Mouse (Mus musculus): Measurements from ENCODE around the gene Uckl1. TPM values are rescaled to one million over a fixed set of nuclear protein-coding genes. Genes with fewer than 3 reads are reported as not detected.

The Uckl1 gene
- polyA plus RNA-seq, 1 experiment from 2014 or later: 70.9 TPM

GRCm38 (mm10) chr2:181592231-181593041 is 7.7 kb upstream of the Uckl1 start, which contains the start of gene Zfp512b:
Zfp512b (minus strand) TSS chr2:181592803.
- WGBS: under 1% methylated on average over 80 of the region's 97 CpGs
- Histone ChIP-seq H3K9me3 (replicated peaks; ENCODE audit: control insufficient read depth, low read length) (no peaks in the 10 kb centered on the region), H3K9ac (ENCODE audit: low read length) (peak within 1 kb of the TSS; percentile 98), H3K4me3 (replicated peaks; ENCODE audit: low read length) (peak within 1 kb of the TSS; percentile 97), H3K27ac (ENCODE audit: low read length) (peak within 1 kb of the TSS; percentile 89), H3K36me3 (ENCODE audit: control insufficient read depth, insufficient read depth, low read length) (peaks cover 6% of the 10 kb centered on the region; the same call in 1 of the 2 replicates), H3K4me2 (ENCODE audit: low read depth, low read length) (peak within 1 kb of the TSS; percentile 69), H3K27me3 (ENCODE audit: control insufficient read depth, insufficient read depth, low read length) (no peaks in the 10 kb centered on the region), H3K4me1 (ENCODE audit: control insufficient read depth, insufficient read depth, low read length) (peaks cover 19% of the 10 kb centered on the region)
- ATAC-seq (ENCODE audit: insufficient read depth, low FRiP score): peak; percentile 85

GRCm38 (mm10) chr2:181591528-181592085 is 6.9 kb upstream of the Uckl1 start, which contains the start of gene Prpf6:
Prpf6 (plus strand) TSS chr2:181591868.
- ATAC-seq (ENCODE audit: insufficient read depth, low FRiP score): peak; percentile 12; the same call in 1 of the 2 replicates

GRCm38 (mm10) chr2:181590471-181590870 is 5.8 kb upstream of the Uckl1 start:
- Histone ChIP-seq H3K4me3 (replicated peaks; ENCODE audit: low read length) (no peak overlapping the region), H3K27me3 (ENCODE audit: control insufficient read depth, insufficient read depth, low read length) (no peaks in the 10 kb centered on the region), H3K4me1 (ENCODE audit: control insufficient read depth, insufficient read depth, low read length) (peaks cover 14% of the 10 kb centered on the region), H3K9me3 (replicated peaks; ENCODE audit: control insufficient read depth, low read length) (no peaks in the 10 kb centered on the region), H3K4me2 (ENCODE audit: low read depth, low read length) (no peak overlapping the region), H3K36me3 (ENCODE audit: control insufficient read depth, insufficient read depth, low read length) (peaks cover 16% of the 10 kb centered on the region; the same call in 1 of the 2 replicates), H3K27ac (ENCODE audit: low read length) (no peak overlapping the region), H3K9ac (ENCODE audit: low read length) (no peak overlapping the region)
- no peak for ATAC-seq (ENCODE audit: insufficient read depth, low FRiP score)
- WGBS: 91% methylated on average over 5 of the region's 5 CpGs

More at GRCm38 (mm10) chr2:181591528-181592085, 6.9 kb upstream of the Uckl1 start, which contains the start of gene Prpf6:
- Histone ChIP-seq H3K4me3 (replicated peaks; ENCODE audit: low read length) (peak within 1 kb of the TSS; percentile 97), H3K9ac (ENCODE audit: low read length) (peak within 1 kb of the TSS; percentile 98), H3K4me1 (ENCODE audit: control insufficient read depth, insufficient read depth, low read length) (peaks cover 14% of the 10 kb centered on the region), H3K36me3 (ENCODE audit: control insufficient read depth, insufficient read depth, low read length) (peaks cover 7% of the 10 kb centered on the region; the same call in 1 of the 2 replicates), H3K27me3 (ENCODE audit: control insufficient read depth, insufficient read depth, low read length) (no peaks in the 10 kb centered on the region), H3K4me2 (ENCODE audit: low read depth, low read length) (peak within 1 kb of the TSS; percentile 69), H3K9me3 (replicated peaks; ENCODE audit: control insufficient read depth, low read length) (no peaks in the 10 kb centered on the region), H3K27ac (ENCODE audit: low read length) (peak within 1 kb of the TSS; percentile 89)
- WGBS: 8% methylated on average over 5 of the region's 5 CpGs

GRCm38 (mm10) chr2:181589732-181590105 is 5.0 kb upstream of the Uckl1 start:
- peaks cover 14% of the 10 kb centered on the region for H3K4me1 ChIP-seq (ENCODE audit: control insufficient read depth, insufficient read depth, low read length)
- no peak overlapping the region for H3K4me3 ChIP-seq (replicated peaks; ENCODE audit: low read length)
- no peaks in the 10 kb centered on the region for H3K9me3 ChIP-seq (replicated peaks; ENCODE audit: control insufficient read depth, low read length)
- H3K4me2 ChIP-seq (ENCODE audit: low read depth, low read length): no peak overlapping the region
- H3K9ac ChIP-seq (ENCODE audit: low read length): no peak overlapping the region
- no peak overlapping the region for H3K27ac ChIP-seq (ENCODE audit: low read length)
- H3K36me3 ChIP-seq (ENCODE audit: control insufficient read depth, insufficient read depth, low read length): peaks cover 20% of the 10 kb centered on the region
- WGBS: 89% methylated on average over 9 of the region's 9 CpGs
- ATAC-seq (ENCODE audit: insufficient read depth, low FRiP score): no peak
- H3K27me3 ChIP-seq (ENCODE audit: control insufficient read depth, insufficient read depth, low read length): no peaks in the 10 kb centered on the region

- whole genome bisulfite sequencing: 92% methylated on average over 10 of the region's 10 CpGs
- H3K4me3 ChIP-seq (replicated peaks; ENCODE audit: low read length): no peak overlapping the region
- H3K27me3 ChIP-seq (ENCODE audit: control insufficient read depth, insufficient read depth, low read length): no peaks in the 10 kb centered on the region
- H3K27ac ChIP-seq (ENCODE audit: low read length): no peak overlapping the region
- peaks cover 14% of the 10 kb centered on the region for H3K4me1 ChIP-seq (ENCODE audit: control insufficient read depth, insufficient read depth, low read length)
- no peak overlapping the region for H3K4me2 ChIP-seq (ENCODE audit: low read depth, low read length)
- peaks cover 25% of the 10 kb centered on the region for H3K36me3 ChIP-seq (ENCODE audit: control insufficient read depth, insufficient read depth, low read length)
- H3K9me3 ChIP-seq (replicated peaks; ENCODE audit: control insufficient read depth, low read length): no peaks in the 10 kb centered on the region
- ATAC-seq (ENCODE audit: insufficient read depth, low FRiP score): no peak
- H3K9ac ChIP-seq (ENCODE audit: low read length): no peak overlapping the region
These were observed 4.5 kb upstream of the Uckl1 start for GRCm38 (mm10) chr2:181589011-181589731.

GRCm38 (mm10) chr2:181588229-181588780 is 3.6 kb upstream of the Uckl1 start:
- no peak for ATAC-seq (ENCODE audit: insufficient read depth, low FRiP score)
- 90% methylated on average over 11 of the region's 11 CpGs for WGBS

GRCm38 (mm10) chr2:181587796-181588195 is 3.1 kb upstream of the Uckl1 start:
- no peak overlapping the region for H3K27ac ChIP-seq (ENCODE audit: low read length)
- H3K4me3 ChIP-seq (replicated peaks; ENCODE audit: low read length): no peak overlapping the region
- no peak overlapping the region for H3K9ac ChIP-seq (ENCODE audit: low read length)
- peaks cover 25% of the 10 kb centered on the region for H3K36me3 ChIP-seq (ENCODE audit: control insufficient read depth, insufficient read depth, low read length)
- H3K4me2 ChIP-seq (ENCODE audit: low read depth, low read length): no peak overlapping the region
- 77% methylated on average over 6 of the region's 6 CpGs for WGBS
- H3K27me3 ChIP-seq (ENCODE audit: control insufficient read depth, insufficient read depth, low read length): no peaks in the 10 kb centered on the region
- no peaks in the 10 kb centered on the region for H3K9me3 ChIP-seq (replicated peaks; ENCODE audit: control insufficient read depth, low read length)
- no peak for ATAC-seq (ENCODE audit: insufficient read depth, low FRiP score)
- peaks cover 9% of the 10 kb centered on the region for H3K4me1 ChIP-seq (ENCODE audit: control insufficient read depth, insufficient read depth, low read length)

More at GRCm38 (mm10) chr2:181588229-181588780, 3.6 kb upstream of the Uckl1 start:
- Histone ChIP-seq H3K9me3 (replicated peaks; ENCODE audit: control insufficient read depth, low read length) (no peaks in the 10 kb centered on the region), H3K4me1 (ENCODE audit: control insufficient read depth, insufficient read depth, low read length) (peaks cover 13% of the 10 kb centered on the region), H3K9ac (ENCODE audit: low read length) (no peak overlapping the region), H3K4me2 (ENCODE audit: low read depth, low read length) (no peak overlapping the region), H3K36me3 (ENCODE audit: control insufficient read depth, insufficient read depth, low read length) (peaks cover 25% of the 10 kb centered on the region), H3K27ac (ENCODE audit: low read length) (no peak overlapping the region), H3K4me3 (replicated peaks; ENCODE audit: low read length) (no peak overlapping the region), H3K27me3 (ENCODE audit: control insufficient read depth, insufficient read depth, low read length) (no peaks in the 10 kb centered on the region)

GRCm38 (mm10) chr2:181586124-181586523 is 1.4 kb upstream of the Uckl1 start:
- no peak for ATAC-seq (ENCODE audit: insufficient read depth, low FRiP score)
- 86% methylated on average over 3 of the region's 3 CpGs for WGBS
- Histone ChIP-seq H3K9ac (ENCODE audit: low read length) (no peak overlapping the region), H3K4me1 (ENCODE audit: control insufficient read depth, insufficient read depth, low read length) (peaks cover 7% of the 10 kb centered on the region), H3K4me2 (ENCODE audit: low read depth, low read length) (no peak overlapping the region), H3K27me3 (ENCODE audit: control insufficient read depth, insufficient read depth, low read length) (no peaks in the 10 kb centered on the region), H3K9me3 (replicated peaks; ENCODE audit: control insufficient read depth, low read length) (no peaks in the 10 kb centered on the region), H3K36me3 (ENCODE audit: control insufficient read depth, insufficient read depth, low read length) (peaks cover 25% of the 10 kb centered on the region), H3K4me3 (replicated peaks; ENCODE audit: low read length) (no peak overlapping the region), H3K27ac (ENCODE audit: low read length) (no peak overlapping the region)

Data from stomach, embryonic 16.5 days (tissue).